Mouse (Mus musculus) hindbrain, embryonic 12.5 days (tissue): ENCODE measurements around the gene Ltb4r2. TPM values are rescaled to one million over a fixed set of nuclear protein-coding genes. Genes with fewer than 3 reads are reported as not detected.

ENCODE experiments used
- ATAC-seq: fragments of 200-750 bp; cut with Nextera tagmentation; 2 replicates; pipeline ENCODE4 v1.8.0; 2017; ENCODE audit warnings: moderate TSS enrichment; ENCODE audit not compliant: low FRiP score
- H3K27ac ChIP-seq: fragments of 300-500 bp; sonication (generic); 2 replicates; pipeline ENCODE4 v1.5.1; 2016; ENCODE audit warnings: mild to moderate bottlenecking
- H3K27me3 ChIP-seq: fragments of 300-500 bp; sonication (generic); 2 replicates; pipeline ENCODE4 v1.6.1; 2016; ENCODE audit warnings: mild to moderate bottlenecking
- H3K36me3 ChIP-seq: fragments of 300-500 bp; sonication (generic); 2 replicates; pipeline ENCODE4 v1.6.1; 2016; ENCODE audit warnings: mild to moderate bottlenecking
- H3K4me1 ChIP-seq: fragments of 300-500 bp; sonication (generic); 2 replicates; pipeline ENCODE4 v1.6.1; 2016
- H3K4me2 ChIP-seq: fragments of 300-500 bp; sonication (generic); replicated peaks from 2 replicates; pipeline ENCODE4 v1.6.1; 2016; ENCODE audit warnings: mild to moderate bottlenecking
- H3K4me3 ChIP-seq: fragments of 300-500 bp; sonication (generic); 2 replicates; pipeline ENCODE4 v1.5.1; 2016; ENCODE audit warnings: mild to moderate bottlenecking
- H3K9ac ChIP-seq: fragments of 300-500 bp; sonication (generic); 2 replicates; pipeline ENCODE4 v1.6.1; 2016; ENCODE audit warnings: mild to moderate bottlenecking, moderate library complexity
- H3K9me3 ChIP-seq: fragments of 300-500 bp; sonication (generic); replicated peaks from 2 replicates; pipeline ENCODE4 v1.6.1; 2016; ENCODE audit warnings: mild to moderate bottlenecking
- WGBS: fragments of 180-500 bp; shearing (Covaris S2); methylation state at CpG from one replicate; pipeline ENCODE4 v1.1.7; 2016; 5-methylcytosine and 5-hydroxymethylcytosine counted together
- polyA plus RNA-seq: library from polyadenylated mRNA; unstranded; fragments of >200 nt; fragmentation: Nextera tagmentation; extraction: Ambion mirVana; gene quantifications from 2 replicates; pipeline ENCODE4 v1.2.1, GENCODE M21; 2016

Gene Ltb4r2
- 0.36 and 0.57 TPM in 2 replicates for polyA plus RNA-seq

DNA sequence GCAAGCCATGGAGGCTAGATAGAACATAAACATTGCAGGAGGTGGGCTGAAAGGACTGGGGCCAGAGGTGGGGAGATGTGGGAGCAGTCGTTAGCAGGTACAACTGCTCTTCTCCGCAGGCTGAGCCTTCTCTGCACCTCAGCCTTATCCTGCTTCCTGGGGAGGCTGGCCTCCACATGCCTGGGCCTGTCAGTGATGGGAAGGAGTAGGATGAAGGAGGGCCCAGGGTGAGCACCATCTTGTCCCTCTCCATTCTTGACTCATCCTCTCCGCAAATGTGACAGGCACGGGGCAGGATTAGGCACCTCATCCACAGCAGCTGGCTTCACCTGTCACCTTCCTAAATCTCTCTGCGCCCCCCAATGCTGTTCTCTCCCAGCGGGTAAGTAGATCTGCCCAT lies at the start of gene Ltb4r2:
TSS of gene Ltb4r2 (plus strand) at position 266 of the 400 bp plus-strand sequence.
- peak within 1 kb of the TSS; percentile 70 for H3K9ac ChIP-seq
- 72% methylated on average over 6 of the region's 6 CpGs for WGBS
- no peak for ATAC-seq

DNA sequence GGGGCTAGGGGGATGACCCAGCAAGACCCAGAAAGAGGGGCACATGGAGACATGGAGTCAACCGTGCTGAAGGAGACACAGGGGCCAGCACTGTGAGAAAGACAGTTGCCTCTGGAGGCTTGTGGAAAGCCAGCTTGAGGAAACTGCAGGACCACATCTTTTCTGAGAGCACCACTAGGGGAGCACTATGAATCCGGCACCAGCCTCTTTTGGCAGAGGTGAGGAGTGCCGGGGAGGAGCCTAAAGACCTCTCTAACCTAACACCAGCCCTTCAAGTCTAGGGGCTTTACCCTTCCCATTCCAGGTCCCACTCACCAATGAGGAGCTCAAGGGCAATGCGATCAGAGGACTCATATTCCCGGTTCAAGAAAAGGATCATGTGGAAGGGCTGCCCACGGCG lies 49.4 kb upstream of the Ltb4r2 start:
- ATAC-seq: no peak
- H3K4me2 ChIP-seq: no peak overlapping the region
- no peak overlapping the region for H3K9ac ChIP-seq
- H3K27ac ChIP-seq: no peak overlapping the region
- no peak overlapping the region for H3K4me3 ChIP-seq
- H3K36me3 ChIP-seq: peaks cover 8% of the 10 kb centered on the region; the same call in 1 of the 2 replicates
- H3K27me3 ChIP-seq: peaks cover 28% of the 10 kb centered on the region
- no peaks in the 10 kb centered on the region for H3K4me1 ChIP-seq
- 86% methylated on average over 7 of the region's 7 CpGs for WGBS
- H3K9me3 ChIP-seq: no peaks in the 10 kb centered on the region

More for the DNA sequence above, at the start of gene Ltb4r2:
- Histone ChIP-seq H3K4me2 (peak within 1 kb of the TSS; percentile 90), H3K27ac (no peak within 1 kb of the TSS), H3K27me3 (peaks cover 58% of the 10 kb centered on the region), H3K36me3 (peaks cover 6% of the 10 kb centered on the region), H3K9me3 (no peaks in the 10 kb centered on the region), H3K4me1 (peaks cover 10% of the 10 kb centered on the region; the same call in 1 of the 2 replicates), H3K4me3 (peak within 1 kb of the TSS; percentile 47)

DNA sequence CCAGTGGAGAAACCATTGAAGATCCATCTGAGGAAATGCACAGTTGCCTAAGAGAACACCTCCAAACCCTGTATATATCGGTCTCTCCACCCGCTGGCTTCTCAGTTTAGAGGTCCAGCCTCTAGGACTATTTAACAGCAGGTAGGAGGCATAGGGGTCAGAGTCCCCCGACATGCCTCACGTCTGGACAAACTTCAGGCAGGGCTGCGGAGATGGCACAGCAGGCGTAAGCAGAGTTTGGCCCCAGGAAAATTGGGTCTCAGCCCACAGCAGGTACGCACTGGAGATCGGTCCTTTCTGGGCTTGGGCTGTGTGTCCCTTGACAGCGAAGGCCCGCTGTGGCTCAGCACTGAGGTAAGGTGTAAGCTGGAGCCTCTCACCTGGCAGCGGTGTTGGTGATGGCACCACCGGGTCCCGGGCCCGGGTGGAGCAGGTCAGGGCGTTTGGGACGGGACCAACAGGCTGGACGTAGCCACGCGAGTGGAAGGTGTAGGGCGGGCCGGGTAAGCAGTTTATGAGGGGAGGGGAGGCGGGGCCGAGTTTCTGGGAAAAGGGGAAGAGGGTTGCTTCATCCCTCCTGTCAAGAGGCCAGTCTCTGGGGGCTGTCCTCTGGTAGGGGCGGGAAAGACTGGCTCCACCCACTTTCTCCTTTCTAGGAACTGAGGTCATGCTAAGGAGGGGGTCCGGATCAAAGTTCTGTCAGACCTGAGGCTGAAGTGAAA lies 48.1 kb upstream of the Ltb4r2 start:
- Histone ChIP-seq H3K9ac (no peak overlapping the region), H3K4me3 (no peak overlapping the region), H3K4me2 (0 out of 2 replicates have a peak overlapping the region, but pooled peaks have one; percentile 3), H3K4me1 (no peaks in the 10 kb centered on the region), H3K9me3 (no peaks in the 10 kb centered on the region), H3K27me3 (peaks cover 28% of the 10 kb centered on the region), H3K27ac (no peak overlapping the region), H3K36me3 (peaks cover 21% of the 10 kb centered on the region)
- 14% methylated on average over 24 of the region's 25 CpGs for WGBS
- no peak for ATAC-seq

DNA sequence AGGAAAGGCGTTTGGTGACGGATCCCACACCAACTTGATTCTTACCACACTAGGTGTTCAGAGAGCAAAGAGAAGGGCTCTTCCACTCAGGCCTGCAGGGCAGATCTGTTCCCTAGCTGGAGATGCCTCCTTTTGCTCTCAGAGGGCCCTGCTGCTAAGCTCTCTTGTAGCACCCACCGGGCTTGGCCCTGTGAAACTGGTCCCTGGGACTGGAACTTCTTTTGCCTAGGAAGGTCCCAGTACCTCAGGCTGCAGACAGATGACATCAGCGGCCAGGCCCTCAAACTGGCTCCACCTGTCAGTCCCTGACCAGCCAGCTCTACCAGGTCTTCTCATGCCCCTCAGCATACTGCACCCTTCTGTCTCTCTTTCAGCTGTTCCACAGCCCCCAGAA lies 47.5 kb upstream of the Ltb4r2 start, which contains the start of gene Tgm1:
TSS of gene Tgm1 (minus strand) at position 198 of the 394 bp plus-strand sequence.
- Histone ChIP-seq H3K4me1 (no peaks in the 10 kb centered on the region), H3K9me3 (no peaks in the 10 kb centered on the region), H3K27ac (no peak within 1 kb of the TSS), H3K9ac (no peak within 1 kb of the TSS), H3K4me2 (0 out of 2 replicates have a peak within 1 kb of the TSS, but pooled peaks have one; percentile 3), H3K4me3 (no peak within 1 kb of the TSS), H3K36me3 (peaks cover 26% of the 10 kb centered on the region), H3K27me3 (peaks cover 28% of the 10 kb centered on the region)
- 26% methylated on average over 4 of the region's 4 CpGs for WGBS
- no peak for ATAC-seq

DNA sequence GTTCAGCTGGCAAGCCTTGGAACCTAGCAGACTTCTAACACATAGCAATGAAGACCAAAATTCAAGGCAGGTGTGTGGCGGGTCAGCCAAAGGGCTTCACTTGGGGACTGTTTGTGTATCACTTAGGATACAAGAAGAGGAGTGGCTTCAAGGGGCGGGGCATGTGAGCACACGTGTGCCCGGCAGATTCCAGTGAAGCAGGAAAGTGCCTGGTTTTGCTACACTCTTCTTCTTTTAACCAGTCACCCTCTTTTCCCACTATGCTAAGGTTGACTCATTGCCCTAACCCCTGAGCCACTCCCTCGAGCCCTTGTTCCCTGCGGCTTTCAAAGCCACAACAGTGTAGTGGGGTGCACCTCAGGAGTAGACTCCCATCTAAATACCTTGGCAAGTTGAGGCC lies 46.3 kb upstream of the Ltb4r2 start:
- Histone ChIP-seq H3K9me3 (no peaks in the 10 kb centered on the region), H3K4me2 (no peak overlapping the region), H3K27me3 (peaks cover 28% of the 10 kb centered on the region), H3K9ac (no peak overlapping the region), H3K36me3 (peaks cover 33% of the 10 kb centered on the region), H3K4me1 (no peaks in the 10 kb centered on the region), H3K4me3 (no peak overlapping the region), H3K27ac (no peak overlapping the region)
- 44% methylated on average over 6 of the region's 6 CpGs for WGBS
- no peak for ATAC-seq

DNA sequence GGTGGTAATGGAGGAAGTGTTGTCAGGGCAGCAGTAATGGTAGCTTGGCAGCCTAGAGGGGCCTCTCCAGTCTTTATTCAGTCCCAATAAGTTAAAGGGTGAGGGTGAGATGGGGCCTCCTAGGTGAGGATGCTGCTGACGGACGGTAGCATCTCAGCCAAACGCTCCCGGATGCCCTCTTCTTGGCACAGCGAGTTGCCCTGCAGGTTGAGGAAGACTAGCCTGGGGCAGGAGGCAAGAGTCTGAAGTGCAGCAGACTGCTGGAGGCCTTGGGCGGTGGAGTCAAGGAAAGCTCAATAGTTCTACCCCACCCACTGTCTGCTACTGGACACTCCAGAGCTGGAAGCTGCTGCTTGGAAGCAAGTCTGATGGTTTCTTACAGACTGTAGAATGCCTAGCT lies 45.0 kb upstream of the Ltb4r2 start:
- Histone ChIP-seq H3K4me1 (0 out of 2 replicates have a peak, but pooled peaks cover 7% of the 10 kb centered on the region), H3K36me3 (peaks cover 36% of the 10 kb centered on the region), H3K4me2 (no peak overlapping the region), H3K9me3 (no peaks in the 10 kb centered on the region), H3K27me3 (peaks cover 28% of the 10 kb centered on the region), H3K27ac (no peak overlapping the region), H3K4me3 (no peak overlapping the region), H3K9ac (no peak overlapping the region)
- 95% methylated on average over 6 of the region's 6 CpGs for WGBS
- ATAC-seq: no peak

DNA sequence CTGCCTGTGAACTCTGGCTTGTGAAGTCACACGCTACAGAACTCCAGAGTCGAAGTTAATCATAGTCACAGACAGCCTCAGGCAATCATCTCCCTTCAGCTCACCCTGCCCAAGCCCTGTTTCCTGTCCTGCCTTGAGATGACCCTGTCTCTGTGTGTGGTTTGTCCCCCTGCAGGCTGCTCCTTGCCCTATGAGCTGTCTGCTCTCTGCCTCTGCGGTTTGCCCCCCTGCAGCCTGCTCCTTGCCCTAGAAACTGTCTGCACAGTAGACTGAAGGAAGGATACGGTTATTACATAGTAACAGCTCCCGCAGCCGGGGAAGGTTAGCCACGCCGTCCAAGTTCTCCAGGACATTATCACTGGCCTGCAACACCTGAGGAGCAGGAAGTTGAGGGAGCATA lies 44.3 kb upstream of the Ltb4r2 start:
- Histone ChIP-seq H3K27ac (no peak overlapping the region), H3K9ac (no peak overlapping the region), H3K9me3 (no peaks in the 10 kb centered on the region), H3K4me1 (0 out of 2 replicates have a peak, but pooled peaks cover 9% of the 10 kb centered on the region), H3K27me3 (peaks cover 24% of the 10 kb centered on the region), H3K4me3 (no peak overlapping the region), H3K4me2 (no peak overlapping the region), H3K36me3 (peaks cover 36% of the 10 kb centered on the region)
- ATAC-seq: no peak
- WGBS: 79% methylated on average over 8 of the region's 8 CpGs

DNA sequence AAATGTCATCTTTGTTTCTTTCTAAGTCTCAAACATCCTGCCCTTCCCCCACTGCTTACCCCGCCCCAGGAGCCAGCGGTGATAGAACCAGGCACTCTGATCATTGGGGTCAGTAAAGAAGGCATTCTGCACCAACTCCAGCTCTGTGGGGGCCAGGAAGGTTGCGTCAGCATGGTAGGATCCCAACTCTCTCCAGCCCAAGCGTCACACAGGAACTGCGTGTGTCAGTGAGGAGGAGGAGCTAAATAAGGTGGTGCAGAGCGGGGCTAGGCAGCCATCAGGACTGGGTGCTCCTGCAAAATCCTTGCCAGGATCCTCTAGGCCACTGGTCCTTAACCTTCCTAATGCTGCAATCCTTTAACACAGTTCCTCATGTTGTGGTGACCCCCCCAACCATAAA lies 41.5 kb upstream of the Ltb4r2 start:
- H3K36me3 ChIP-seq: peaks cover 36% of the 10 kb centered on the region
- H3K4me2 ChIP-seq: no peak overlapping the region
- no peak for ATAC-seq
- H3K27me3 ChIP-seq: no peaks in the 10 kb centered on the region; the same call in 1 of the 2 replicates
- H3K4me1 ChIP-seq: 0 out of 2 replicates have a peak, but pooled peaks cover 13% of the 10 kb centered on the region
- H3K9me3 ChIP-seq: no peaks in the 10 kb centered on the region
- WGBS: 92% methylated on average over 6 of the region's 6 CpGs
- H3K27ac ChIP-seq: no peak overlapping the region
- 0 out of 2 replicates have a peak overlapping the region, but pooled peaks have one; percentile 18 for H3K9ac ChIP-seq
- no peak overlapping the region for H3K4me3 ChIP-seq

DNA sequence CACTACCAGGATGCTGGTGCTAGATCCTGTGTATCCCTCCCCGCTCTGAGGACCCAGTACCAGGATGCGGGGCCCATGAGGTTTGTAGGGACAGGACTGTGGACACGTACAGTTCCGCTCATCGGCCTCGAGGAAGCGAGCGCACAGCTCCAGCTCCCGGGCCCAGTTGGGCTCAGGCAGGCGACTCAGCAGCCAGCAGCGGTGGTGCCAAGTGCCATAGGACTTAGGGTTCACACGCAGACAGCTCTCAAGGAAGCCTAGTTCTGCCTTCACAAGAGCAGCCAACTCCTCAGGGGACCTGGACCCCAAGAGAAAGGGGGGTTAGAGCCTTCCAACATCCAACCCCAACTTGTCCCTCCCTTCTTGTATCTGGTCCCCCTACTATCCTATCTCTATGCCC lies 40.6 kb upstream of the Ltb4r2 start:
- Histone ChIP-seq H3K4me3 (0 out of 2 replicates have a peak overlapping the region, but pooled peaks have one; percentile 79), H3K4me1 (0 out of 2 replicates have a peak, but pooled peaks cover 13% of the 10 kb centered on the region), H3K9ac (no peak overlapping the region), H3K27me3 (no peaks in the 10 kb centered on the region), H3K4me2 (peak overlapping the region; percentile 54; the same call in 1 of the 2 replicates), H3K27ac (no peak overlapping the region), H3K36me3 (peaks cover 36% of the 10 kb centered on the region), H3K9me3 (no peaks in the 10 kb centered on the region)
- 92% methylated on average over 12 of the region's 12 CpGs for WGBS
- no peak for ATAC-seq

DNA sequence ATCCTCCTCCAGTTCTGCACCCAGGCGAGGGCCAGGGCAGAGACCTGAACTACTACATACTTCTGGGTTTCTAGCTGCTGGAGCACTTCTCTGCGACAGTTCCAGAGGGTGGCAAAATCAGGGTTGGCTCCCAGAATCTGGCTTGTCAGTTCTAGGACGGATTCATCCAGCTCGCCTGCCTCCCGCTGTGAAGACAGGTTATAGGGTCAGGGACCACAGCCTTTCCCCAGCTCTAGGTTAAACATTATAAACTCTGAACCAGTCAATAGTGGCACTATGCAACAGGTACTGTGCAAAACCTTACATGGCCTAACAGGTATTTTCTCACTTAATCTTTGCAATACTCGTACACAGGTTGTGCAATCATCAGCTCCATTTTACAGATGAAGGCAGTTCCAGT lies 40.2 kb upstream of the Ltb4r2 start:
- no peak overlapping the region for H3K27ac ChIP-seq
- ATAC-seq: no peak
- no peaks in the 10 kb centered on the region for H3K27me3 ChIP-seq
- H3K4me1 ChIP-seq: 0 out of 2 replicates have a peak, but pooled peaks cover 13% of the 10 kb centered on the region
- no peaks in the 10 kb centered on the region for H3K9me3 ChIP-seq
- peak overlapping the region; percentile 79 for H3K4me3 ChIP-seq
- peak overlapping the region; percentile 54 for H3K4me2 ChIP-seq
- no peak overlapping the region; the same call in 1 of the 2 replicates for H3K9ac ChIP-seq
- WGBS: 75% methylated on average over 6 of the region's 6 CpGs
- peaks cover 33% of the 10 kb centered on the region for H3K36me3 ChIP-seq

DNA sequence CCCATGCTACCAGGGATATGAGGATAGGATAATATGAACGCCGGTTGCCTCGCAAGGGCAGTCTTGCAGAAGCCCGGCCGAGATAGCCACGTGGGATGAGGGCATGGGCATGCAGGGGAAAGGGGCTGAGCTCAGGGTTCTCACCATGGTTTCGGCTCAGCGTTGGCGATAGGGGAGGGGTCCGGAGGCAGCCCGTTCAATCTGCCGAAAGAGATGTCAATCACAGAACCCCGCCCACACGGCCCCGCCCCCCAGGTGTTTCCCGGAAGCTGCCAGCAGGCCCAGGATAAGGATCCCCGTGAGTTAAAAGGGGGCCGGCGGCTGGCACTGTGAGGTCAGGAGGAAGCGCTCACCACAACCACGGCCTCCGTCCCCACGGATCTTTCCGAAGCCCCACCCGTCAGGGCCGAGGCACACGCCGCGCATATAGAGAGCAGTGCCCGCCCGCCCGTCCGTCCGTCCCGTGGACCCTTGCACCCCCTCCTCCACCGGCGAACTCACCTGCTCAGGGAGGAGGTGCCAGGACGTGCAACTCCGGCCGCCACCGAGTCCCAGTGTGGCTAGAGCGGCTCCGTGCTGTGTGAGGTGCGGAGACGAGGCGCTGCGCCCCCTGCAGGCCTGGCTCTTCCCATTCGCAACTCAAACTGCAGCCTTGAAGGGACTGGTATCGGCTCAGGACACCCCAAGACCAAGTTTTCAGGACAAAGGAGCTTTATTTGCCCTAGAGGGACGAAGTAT lies 39.4 kb upstream of the Ltb4r2 start, which contains the start of gene Rabggta:
TSS of gene Rabggta (minus strand) at position 564 of the 738 bp plus-strand sequence.
- 1% methylated on average over 50 of the region's 50 CpGs for WGBS
- Histone ChIP-seq H3K9ac (peak within 1 kb of the TSS; percentile 77), H3K27me3 (no peaks in the 10 kb centered on the region), H3K27ac (peak within 1 kb of the TSS; percentile 79), H3K4me2 (peak within 1 kb of the TSS; percentile 54), H3K36me3 (peaks cover 27% of the 10 kb centered on the region), H3K4me3 (peak within 1 kb of the TSS; percentile 79), H3K9me3 (no peaks in the 10 kb centered on the region), H3K4me1 (0 out of 2 replicates have a peak, but pooled peaks cover 13% of the 10 kb centered on the region)
- ATAC-seq: peak; percentile 96

DNA sequence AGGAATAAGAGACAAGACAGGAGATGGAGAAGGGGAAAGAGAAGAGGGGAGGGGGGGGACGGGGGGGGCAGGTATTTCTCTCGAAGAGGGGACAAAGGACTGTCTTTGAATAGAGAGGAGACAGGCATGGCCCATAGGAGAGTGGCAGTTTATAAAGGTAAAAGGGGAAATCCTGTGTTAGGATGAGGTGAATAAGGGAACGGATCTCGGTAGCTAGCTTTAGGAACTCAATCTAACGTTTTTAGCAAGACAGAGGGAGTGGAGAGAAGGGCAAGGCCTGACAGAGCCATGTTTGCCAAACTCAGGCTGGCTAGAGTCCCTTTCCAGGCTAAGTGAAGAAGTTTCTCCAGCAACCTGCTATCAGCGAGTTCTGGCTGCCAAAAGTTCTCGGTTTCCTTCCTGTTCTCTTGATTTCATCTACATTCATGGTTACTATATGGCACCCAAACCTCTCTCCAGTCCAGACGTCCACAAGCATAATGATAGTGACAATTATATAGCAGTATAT lies 38.7 kb upstream of the Ltb4r2 start:
- Histone ChIP-seq H3K36me3 (peaks cover 21% of the 10 kb centered on the region), H3K27ac (peak overlapping the region; percentile 79), H3K9ac (peak overlapping the region; percentile 77), H3K27me3 (no peaks in the 10 kb centered on the region), H3K4me2 (peak overlapping the region; percentile 54), H3K4me1 (0 out of 2 replicates have a peak, but pooled peaks cover 13% of the 10 kb centered on the region), H3K4me3 (peak overlapping the region; percentile 79), H3K9me3 (no peaks in the 10 kb centered on the region)
- 53% methylated on average over 8 of the region's 8 CpGs for WGBS
- ATAC-seq: no peak
